25 mouse cellular contexts compared by ENCODE assay signal in the genomic region with DNA sequence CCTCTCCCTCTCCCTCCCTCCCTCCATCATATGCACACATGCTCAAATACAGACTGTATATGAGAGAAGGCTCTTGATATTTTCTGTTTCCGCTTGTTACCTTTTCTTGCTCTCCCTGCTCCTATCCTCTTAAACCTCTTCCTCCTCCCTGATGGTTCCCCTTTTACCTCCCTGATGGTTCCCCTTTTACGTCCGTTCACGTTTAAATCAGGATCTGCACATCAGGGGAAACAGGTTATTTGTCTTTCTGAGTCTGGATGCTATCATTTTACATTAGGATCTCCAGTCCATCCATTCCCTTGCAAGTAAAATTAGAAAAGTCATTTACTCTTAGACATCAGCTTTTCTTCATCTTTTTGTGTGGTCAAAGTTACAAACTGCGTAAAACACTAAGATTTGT.
"Had no signal": no experiment of that assay in that cellular context is flagged by ENCODE, and none has a peak within 500 bp of the region (broad histone marks: within the 10 kb centered on the region; RNA-seq: fewer than 3 reads in every experiment).

No protein-coding gene starts in this region.

- H3K27me3 ChIP-seq: heart, embryonic 12.5 days; hindbrain, embryonic 12.5 days; intestine, embryonic 15.5 days; limb, embryonic 13.5 days; limb, embryonic 15.5 days; liver, embryonic 12.5 days had no signal

- H3K4me3 ChIP-seq: gastrocnemius, adult 2 months; heart, embryonic 10.5 days; heart, embryonic 12.5 days; hindbrain, embryonic 10.5 days; hindbrain, embryonic 12.5 days; intestine, embryonic 15.5 days; layer of hippocampus, adult 2 months; limb, embryonic 13.5 days; limb, embryonic 15.5 days; liver, embryonic 12.5 days had no signal

- H3K9ac ChIP-seq: heart, embryonic 12.5 days; hindbrain, embryonic 12.5 days; hindbrain, embryonic 14.5 days; intestine, embryonic 15.5 days; limb, embryonic 13.5 days; limb, embryonic 15.5 days; liver, embryonic 12.5 days; liver, embryonic 14.5 days had no signal

- H3K9me3 ChIP-seq: heart, embryonic 10.5 days; heart, embryonic 12.5 days; hindbrain, embryonic 10.5 days; hindbrain, embryonic 12.5 days; intestine, embryonic 15.5 days; limb, embryonic 13.5 days; limb, embryonic 15.5 days; liver, embryonic 12.5 days had no signal

- H3K36me3 ChIP-seq: heart, embryonic 10.5 days; heart, embryonic 12.5 days; hindbrain, embryonic 10.5 days; hindbrain, embryonic 12.5 days; intestine, embryonic 15.5 days; limb, embryonic 13.5 days; limb, embryonic 15.5 days; liver, embryonic 12.5 days had no signal

- DNase-seq: gastrocnemius, adult 2 months; gastrocnemius, postnatal 10 days; gastrocnemius, postnatal 25 days; heart, postnatal 10 days; heart, postnatal 4 days; kidney, adult 18-20 months; kidney, adult 8-10 months; kidney, postnatal 10 days; kidney, postnatal 25 days; kidney, postnatal 4 days; left cerebral cortex, postnatal 4 days had no signal

- H3K4me1 ChIP-seq: hindbrain, embryonic 12.5 days; intestine, embryonic 15.5 days had no signal

- ATAC-seq: hindbrain, embryonic 16.5 days; inflammation-experienced regulatory T-cells, adult 6 months; intestine, embryonic 15.5 days; intestine, postnatal 0 days; liver, embryonic 12.5 days had no signal

- H3K27ac ChIP-seq: gastrocnemius, adult 2 months; heart, embryonic 10.5 days; hindbrain, embryonic 10.5 days; hindbrain, embryonic 12.5 days; hindbrain, embryonic 14.5 days; intestine, embryonic 15.5 days; layer of hippocampus, adult 2 months; limb, embryonic 13.5 days; limb, embryonic 15.5 days; liver, embryonic 12.5 days; liver, embryonic 14.5 days had no signal
